Mouse (Mus musculus) T-helper 2 cell (primary cell): ENCODE data around the gene Ttc37.

Experiments
- in situ Hi-C: fragments of 300-600 bp; cut with MboI, MseI; formaldehyde crosslinking; loops from one replicate; pipeline ENCODE4 v1.15.1; 2025; ENCODE audit warnings: high pct_unique_total_duplicates

Gene Ttc37

GRCm38 (mm10) chr13:76157508-76157907 is 59.0 kb downstream of the Ttc37 start:
- in situ Hi-C loops: loop anchor here (10.0 kb wide), 2 partner anchors 403 to 823 kb away; no protein-coding TSS in a partner anchor

- in situ Hi-C loops: no loop called here
These were observed 62.1 kb downstream of the Ttc37 start for GRCm38 (mm10) chr13:76160587-76160986.

- in situ Hi-C loops: no loop called here
These were observed 75.8 kb downstream of the Ttc37 start for GRCm38 (mm10) chr13:76174297-76174696.

GRCm38 (mm10) chr13:76178700-76179099 is 80.2 kb downstream of the Ttc37 start:
- in situ Hi-C loops: no loop called here

- in situ Hi-C loops: no loop called here
These were observed 89.1 kb downstream of the Ttc37 start for GRCm38 (mm10) chr13:76187651-76188050.

GRCm38 (mm10) chr13:76189190-76189589 is 90.7 kb downstream of the Ttc37 start:
- in situ Hi-C loops: no loop called here

GRCm38 (mm10) chr13:76190273-76190672 is 91.7 kb downstream of the Ttc37 start:
- in situ Hi-C loops: no loop called here

GRCm38 (mm10) chr13:76194937-76195336 is 96.4 kb downstream of the Ttc37 start:
- in situ Hi-C loops: no loop called here

GRCm38 (mm10) chr13:76195431-76196138 is 97.1 kb downstream of the Ttc37 start:
- in situ Hi-C loops: no loop called here

- in situ Hi-C loops: no loop called here
These were observed 98.8 kb downstream of the Ttc37 start for GRCm38 (mm10) chr13:76197297-76197848.

GRCm38 (mm10) chr13:76199943-76200342 is 101.4 kb downstream of the Ttc37 start:
- in situ Hi-C loops: no loop called here

- in situ Hi-C loops: no loop called here
These were observed 116.4 kb downstream of the Ttc37 start for GRCm38 (mm10) chr13:76214928-76215327.

- in situ Hi-C loops: no loop called here
These were observed 116.9 kb downstream of the Ttc37 start for GRCm38 (mm10) chr13:76215397-76215796.
